Mouse (Mus musculus): ENCODE results near the gene Dppa2. TPM values are rescaled to one million over a fixed set of nuclear protein-coding genes. Genes with fewer than 3 reads are reported as not detected.
A peak's percentile ranks its signal among the peaks of the same experiment; 100 is the strongest.
"Not testable (repeated sequence)": the region's sequence is repeated elsewhere in the genome, so short reads cannot be mapped to it uniquely, and the experiment has no call there.

Gene Dppa2
- polyA plus RNA-seq, 1 experiment, result not detected

- Histone ChIP-seq H3K4me1 (ENCODE audit: control insufficient read depth, insufficient read depth, low read length) (no peaks in the 10 kb centered on the region), H3K4me3 (ENCODE audit: insufficient read depth, low read length) (no peak overlapping the region), H3K27ac (ENCODE audit: insufficient read depth, low read length) (no peak overlapping the region)
- TF ChIP-seq POLR2A (IDR thresholded peaks at IDR 0.05; ENCODE audit: extremely low read depth, insufficient read depth, low read length) (no peak), CTCF (IDR thresholded peaks at IDR 0.05; ENCODE audit: extremely low read depth, insufficient read depth, low read length) (no peak)
Observed at GRCm38 (mm10) chr16:48297384-48298136, 6.1 kb upstream of the Dppa2 start.

GRCm38 (mm10) chr16:48299884-48300283 is 3.8 kb upstream of the Dppa2 start:
- no peak overlapping the region for H3K27ac ChIP-seq (ENCODE audit: insufficient read depth, low read length)
- H3K4me3 ChIP-seq (ENCODE audit: insufficient read depth, low read length), result no peak overlapping the region
- TF ChIP-seq CTCF (IDR thresholded peaks at IDR 0.05; ENCODE audit: extremely low read depth, insufficient read depth, low read length) (no peak), POLR2A (IDR thresholded peaks at IDR 0.05; ENCODE audit: extremely low read depth, insufficient read depth, low read length) (no peak)
- H3K4me1 ChIP-seq (ENCODE audit: control insufficient read depth, insufficient read depth, low read length), result no peaks in the 10 kb centered on the region

GRCm38 (mm10) chr16:48303983-48304382 is 275 bp downstream of the Dppa2 start:
- no peaks in the 10 kb centered on the region for H3K4me1 ChIP-seq (ENCODE audit: control insufficient read depth, insufficient read depth, low read length)
- H3K4me3 ChIP-seq (ENCODE audit: insufficient read depth, low read length), result no peak overlapping the region
- no peak overlapping the region for H3K27ac ChIP-seq (ENCODE audit: insufficient read depth, low read length)
- TF ChIP-seq POLR2A (IDR thresholded peaks at IDR 0.05; ENCODE audit: extremely low read depth, insufficient read depth, low read length), result no peak
- no peak for TF ChIP-seq CTCF (IDR thresholded peaks at IDR 0.05; ENCODE audit: extremely low read depth, insufficient read depth, low read length)

- not testable (repeated sequence) for H3K4me1 ChIP-seq (ENCODE audit: control insufficient read depth, insufficient read depth, low read length); H3K4me3 ChIP-seq (ENCODE audit: insufficient read depth, low read length); H3K27ac ChIP-seq (ENCODE audit: insufficient read depth, low read length)
Observed at GRCm38 (mm10) chr16:48308916-48309315, 5.2 kb downstream of the Dppa2 start.

- H3K4me3 ChIP-seq (ENCODE audit: insufficient read depth, low read length), result no peak overlapping the region
- TF ChIP-seq POLR2A (IDR thresholded peaks at IDR 0.05; ENCODE audit: extremely low read depth, insufficient read depth, low read length), result no peak
- no peak for TF ChIP-seq CTCF (IDR thresholded peaks at IDR 0.05; ENCODE audit: extremely low read depth, insufficient read depth, low read length)
- H3K27ac ChIP-seq (ENCODE audit: insufficient read depth, low read length), result no peak overlapping the region
- H3K4me1 ChIP-seq (ENCODE audit: control insufficient read depth, insufficient read depth, low read length), result no peaks in the 10 kb centered on the region
Observed at GRCm38 (mm10) chr16:48309912-48310630, 6.4 kb downstream of the Dppa2 start.

GRCm38 (mm10) chr16:48315294-48315693 is 11.6 kb downstream of the Dppa2 start:
- TF ChIP-seq POLR2A (IDR thresholded peaks at IDR 0.05; ENCODE audit: extremely low read depth, insufficient read depth, low read length), result no peak
- TF ChIP-seq CTCF (IDR thresholded peaks at IDR 0.05; ENCODE audit: extremely low read depth, insufficient read depth, low read length), result no peak
- Histone ChIP-seq H3K27ac (ENCODE audit: insufficient read depth, low read length) (no peak overlapping the region), H3K4me1 (ENCODE audit: control insufficient read depth, insufficient read depth, low read length) (no peaks in the 10 kb centered on the region), H3K4me3 (ENCODE audit: insufficient read depth, low read length) (no peak overlapping the region)

GRCm38 (mm10) chr16:48320781-48321180 is 17.1 kb downstream of the Dppa2 start:
- no peak overlapping the region for H3K27ac ChIP-seq (ENCODE audit: insufficient read depth, low read length)
- no peak overlapping the region for H3K4me3 ChIP-seq (ENCODE audit: insufficient read depth, low read length)
- H3K4me1 ChIP-seq (ENCODE audit: control insufficient read depth, insufficient read depth, low read length), result no peaks in the 10 kb centered on the region
- TF ChIP-seq POLR2A (IDR thresholded peaks at IDR 0.05; ENCODE audit: extremely low read depth, insufficient read depth, low read length) (no peak), CTCF (IDR thresholded peaks at IDR 0.05; ENCODE audit: extremely low read depth, insufficient read depth, low read length) (0 out of 2 replicates have a peak, but pooled peaks have one; percentile 5)

- no peak overlapping the region for H3K27ac ChIP-seq (ENCODE audit: insufficient read depth, low read length)
- no peak overlapping the region for H3K4me3 ChIP-seq (ENCODE audit: insufficient read depth, low read length)
- H3K4me1 ChIP-seq (ENCODE audit: control insufficient read depth, insufficient read depth, low read length), result no peaks in the 10 kb centered on the region
- TF ChIP-seq CTCF (IDR thresholded peaks at IDR 0.05; ENCODE audit: extremely low read depth, insufficient read depth, low read length) (no peak), POLR2A (IDR thresholded peaks at IDR 0.05; ENCODE audit: extremely low read depth, insufficient read depth, low read length) (no peak)
Observed at GRCm38 (mm10) chr16:48323133-48323532, 19.4 kb downstream of the Dppa2 start.

- Histone ChIP-seq H3K4me3 (ENCODE audit: insufficient read depth, low read length) (no peak overlapping the region), H3K27ac (ENCODE audit: insufficient read depth, low read length) (no peak overlapping the region), H3K4me1 (ENCODE audit: control insufficient read depth, insufficient read depth, low read length) (no peaks in the 10 kb centered on the region)
- TF ChIP-seq CTCF (IDR thresholded peaks at IDR 0.05; ENCODE audit: extremely low read depth, insufficient read depth, low read length) (no peak), POLR2A (IDR thresholded peaks at IDR 0.05; ENCODE audit: extremely low read depth, insufficient read depth, low read length) (no peak)
Observed at GRCm38 (mm10) chr16:48323602-48324345, 20.1 kb downstream of the Dppa2 start.

Data from cortical plate, adult 2 months (tissue).